Mouse (Mus musculus) small intestine, adult 2 months (tissue): ENCODE data around the gene Asrgl1. TPM values are rescaled to one million over a fixed set of nuclear protein-coding genes. Genes with fewer than 3 reads are reported as not detected.
"Not testable (repeated sequence)": the region's sequence is repeated elsewhere in the genome, so short reads cannot be mapped to it uniquely, and the experiment has no call there.

Experiments
- H3K27ac ChIP-seq: fragments of 200-500 bp; 2 replicates; pipeline ENCODE4 v1.5.1; 2012; ENCODE audit warnings: low read depth, low read length, control low read depth, inconsistent platforms; ENCODE audit not compliant: insufficient read depth
- H3K27me3 ChIP-seq: fragments of 200-500 bp; 2 replicates; pipeline ENCODE4 v1.6.1; 2012; ENCODE audit warnings: mild to moderate bottlenecking, moderate library complexity, low read length, inconsistent platforms; ENCODE audit not compliant: control insufficient read depth, insufficient read depth
- H3K36me3 ChIP-seq: fragments of 200-500 bp; 2 replicates; pipeline ENCODE4 v1.6.1; 2012; ENCODE audit warnings: mild to moderate bottlenecking, low read length, control low read depth, inconsistent platforms; ENCODE audit not compliant: control insufficient read depth, insufficient read depth
- H3K4me1 ChIP-seq: fragments of 200-500 bp; 2 replicates; pipeline ENCODE4 v1.6.1; 2012; ENCODE audit warnings: low read length, inconsistent platforms, mixed read lengths; ENCODE audit not compliant: control insufficient read depth, insufficient read depth, insufficient read length
- H3K4me3 ChIP-seq: fragments of 200-500 bp; 2 replicates; pipeline ENCODE4 v1.5.1; 2012; ENCODE audit warnings: low read depth, mild to moderate bottlenecking, control low read depth, inconsistent platforms, low read length, moderate library complexity
- CTCF ChIP-seq: fragments of 200-500 bp; IDR thresholded peaks from 2 replicates; pipeline ENCODE4 v1.5.1; 2012; ENCODE audit warnings: low read depth, mild to moderate bottlenecking, control low read depth, inconsistent platforms, low read length, moderate library complexity, mixed read lengths; ENCODE audit not compliant: insufficient replicate concordance, insufficient read length; ENCODE audit errors: extremely low read depth
- POLR2A ChIP-seq: fragments of 200-500 bp; IDR thresholded peaks from 2 replicates; pipeline ENCODE4 v1.6.1; 2012; ENCODE audit warnings: low read depth, mild to moderate bottlenecking, control low read depth, inconsistent platforms, low read length, moderate library complexity
- WGBS: fragments of 180-500 bp; shearing (Covaris S2); methylation state at CpG from one replicate; pipeline ENCODE4 v1.1.7; 2018; 5-methylcytosine and 5-hydroxymethylcytosine counted together
- polyA plus RNA-seq: library from polyadenylated mRNA; depleted of rRNA; stranded (reverse); fragments of >200 nt; gene quantifications from 2 replicates; pipeline ENCODE4 v1.2.3, GENCODE M21; 2012

The Asrgl1 gene
- polyA plus RNA-seq, 1 experiment: 0.41 TPM

DNA sequence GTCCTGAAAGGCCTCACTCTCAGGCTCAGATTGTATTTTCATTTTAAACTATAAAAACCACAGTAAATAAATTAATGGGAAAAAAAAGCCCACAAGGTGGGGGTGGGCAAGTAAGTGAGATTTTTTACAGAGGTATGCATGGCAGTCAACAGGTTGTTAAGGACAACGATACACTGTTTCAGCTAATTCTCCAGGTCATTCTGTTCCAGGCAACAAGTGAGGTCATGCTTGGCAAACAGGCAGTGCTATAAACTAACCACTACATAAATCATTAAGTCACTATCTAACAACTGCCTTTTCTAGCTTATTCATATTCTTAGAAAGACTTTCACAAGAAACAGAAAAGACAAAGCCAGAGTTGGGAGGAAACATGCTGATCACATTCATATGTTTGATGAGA lies 5.4 kb downstream of the Asrgl1 start:
- no peak overlapping the region for H3K4me3 ChIP-seq
- H3K27ac ChIP-seq: no peak overlapping the region
- no peak for TF ChIP-seq POLR2A
- TF ChIP-seq CTCF: no peak
- no peaks in the 10 kb centered on the region for H3K27me3 ChIP-seq
- H3K36me3 ChIP-seq: no peaks in the 10 kb centered on the region
- WGBS: 28% methylated on average over 1 of the region's 1 CpGs
- H3K4me1 ChIP-seq: peaks cover 3% of the 10 kb centered on the region; the same call in 1 of the 2 replicates

DNA sequence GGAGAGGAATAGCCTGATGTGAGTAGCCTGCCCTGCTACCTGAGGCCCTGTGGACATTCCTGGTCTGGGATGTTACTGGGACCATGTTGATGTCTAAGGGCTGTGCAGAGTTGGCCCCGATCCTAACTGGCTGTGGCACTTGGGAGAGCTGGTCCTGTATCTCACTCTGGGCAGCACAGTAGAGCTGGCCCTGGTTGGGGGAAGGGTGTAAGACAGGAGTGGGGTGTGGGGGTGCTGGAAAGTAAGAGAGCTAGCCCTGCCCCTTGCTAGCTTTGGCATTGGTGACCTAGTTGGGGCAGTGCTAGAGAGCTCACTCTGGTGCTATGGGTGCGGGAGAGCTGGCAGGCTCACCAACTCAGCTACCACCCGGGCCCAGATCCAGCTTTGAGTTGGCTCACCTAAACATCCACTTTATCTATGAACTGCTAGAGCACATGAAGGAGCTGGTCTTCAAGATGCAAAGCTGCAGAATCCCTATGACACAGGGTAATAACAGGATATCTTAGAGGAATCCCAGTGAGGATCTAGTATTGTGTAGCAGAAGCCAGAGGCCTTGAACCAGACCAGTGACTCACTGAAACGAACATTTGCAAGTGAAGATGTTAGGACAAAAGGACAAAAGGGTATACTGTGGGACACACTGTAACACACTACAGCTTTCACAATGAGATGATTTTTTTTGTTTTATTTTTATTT lies 6.8 kb downstream of the Asrgl1 start:
- no peak for TF ChIP-seq CTCF
- TF ChIP-seq POLR2A: no peak
- Histone ChIP-seq H3K4me3 (no peak overlapping the region), H3K27me3 (no peaks in the 10 kb centered on the region), H3K4me1 (no peaks in the 10 kb centered on the region), H3K36me3 (no peaks in the 10 kb centered on the region), H3K27ac (no peak overlapping the region)
- 89% methylated on average over 4 of the region's 4 CpGs for WGBS

DNA sequence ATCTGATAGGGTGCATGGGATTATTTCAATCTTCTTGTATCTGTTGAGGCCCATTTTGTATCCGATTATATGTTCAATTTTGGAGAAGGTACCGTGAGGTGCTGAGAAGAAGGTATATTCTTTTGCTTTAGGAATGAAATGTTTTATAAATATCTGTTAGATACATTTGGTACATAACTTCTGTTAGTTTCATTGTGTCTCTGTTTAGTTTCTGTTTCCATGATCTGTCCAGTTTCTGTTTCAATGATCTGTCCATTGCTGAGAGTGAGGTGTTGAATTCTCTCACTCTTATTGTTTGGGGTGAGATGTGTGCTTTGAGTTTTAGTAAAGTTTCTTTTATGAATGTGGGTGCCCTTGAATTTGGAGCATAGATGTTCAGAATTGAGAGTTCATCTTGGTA lies 11.4 kb downstream of the Asrgl1 start:
- not testable (repeated sequence) for H3K4me3 ChIP-seq, H3K27ac ChIP-seq, H3K27me3 ChIP-seq, H3K36me3 ChIP-seq, H3K4me1 ChIP-seq
- 94% methylated on average over 2 of the region's 2 CpGs for WGBS

DNA sequence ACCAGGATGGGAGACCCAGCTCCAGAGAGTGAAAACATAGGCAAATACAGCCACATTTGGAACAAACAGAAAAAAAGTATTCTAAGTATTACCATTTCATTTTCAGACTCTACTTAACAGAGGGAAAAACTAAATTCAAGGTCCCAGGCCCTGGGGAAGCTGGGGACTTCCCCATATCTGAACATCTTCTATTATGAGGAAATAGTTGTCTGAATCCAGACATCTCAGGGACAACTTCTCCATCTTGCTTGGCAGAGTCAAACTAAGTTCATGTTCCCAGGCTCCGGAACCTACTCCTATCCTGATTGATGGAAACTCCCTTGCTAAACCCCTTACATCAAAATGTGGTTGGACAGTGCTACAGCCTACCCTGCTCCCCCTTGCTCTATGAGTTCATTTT lies 13.0 kb downstream of the Asrgl1 start:
- Histone ChIP-seq H3K4me3 (no peak overlapping the region), H3K27me3 (no peaks in the 10 kb centered on the region), H3K4me1 (no peaks in the 10 kb centered on the region), H3K36me3 (no peaks in the 10 kb centered on the region), H3K27ac (no peak overlapping the region)
- WGBS: 93% methylated on average over 1 of the region's 1 CpGs
- TF ChIP-seq POLR2A (no peak), CTCF (no peak)

DNA sequence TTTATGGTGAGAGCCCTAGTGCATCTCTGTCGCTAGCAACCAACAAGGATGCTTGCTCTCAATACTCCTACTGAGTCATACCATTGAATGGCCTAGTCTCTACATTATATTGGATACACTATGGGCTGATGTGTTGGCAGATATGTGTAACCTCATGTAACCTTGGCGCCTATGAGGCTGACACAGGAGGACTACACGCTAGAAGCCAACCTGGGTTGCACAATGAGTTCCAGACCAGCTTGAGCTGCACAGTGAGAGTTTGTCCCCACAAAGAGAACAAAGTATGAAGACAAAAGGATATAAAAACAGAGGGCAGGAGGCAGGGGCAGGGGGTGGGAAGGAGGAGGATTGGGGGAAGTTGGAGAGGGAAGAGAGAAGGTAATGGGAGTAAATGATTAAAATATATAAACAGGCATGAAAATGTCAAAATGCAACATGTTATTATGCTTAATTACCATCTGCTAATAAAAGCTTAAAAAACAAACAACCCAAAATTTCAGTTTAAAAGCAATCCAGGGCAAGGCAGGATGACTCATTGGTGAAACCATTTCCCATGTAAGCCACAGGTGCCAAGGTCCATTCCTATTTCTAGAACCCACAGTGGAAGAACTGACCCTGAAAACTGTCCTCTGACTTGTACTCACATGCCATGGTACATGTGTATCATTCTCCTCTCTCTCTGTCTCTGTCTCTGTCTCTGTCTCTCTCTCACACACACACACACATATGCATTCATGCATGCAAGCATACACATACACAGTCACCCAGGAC lies 15.6 kb downstream of the Asrgl1 start:
- Histone ChIP-seq H3K27ac (no peak overlapping the region), H3K4me1 (no peaks in the 10 kb centered on the region), H3K4me3 (no peak overlapping the region), H3K27me3 (no peaks in the 10 kb centered on the region), H3K36me3 (peaks cover 1% of the 10 kb centered on the region; the same call in 1 of the 2 replicates)
- no peak for TF ChIP-seq CTCF
- no peak for TF ChIP-seq POLR2A
- WGBS: 93% methylated on average over 3 of the region's 3 CpGs

DNA sequence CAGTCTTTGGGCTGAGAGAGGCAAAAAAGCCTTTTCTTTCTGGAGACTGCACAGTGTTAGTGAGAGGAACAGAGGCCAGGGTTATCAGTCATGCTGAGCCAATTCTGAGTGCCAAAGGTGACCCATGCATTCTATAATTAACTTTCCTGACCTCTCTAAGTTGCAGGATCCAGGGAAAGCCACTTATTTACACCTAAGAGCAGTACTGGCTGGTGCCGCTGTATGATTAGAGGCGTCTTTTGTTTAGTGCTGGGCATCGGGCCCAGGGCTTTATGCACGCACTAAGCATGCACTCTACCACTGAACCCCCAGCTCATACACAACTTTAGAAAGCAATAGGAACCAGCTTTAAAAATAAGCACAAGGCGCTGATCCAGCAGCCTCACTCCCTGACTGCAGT lies 18.2 kb downstream of the Asrgl1 start:
- peaks cover 1% of the 10 kb centered on the region; the same call in 1 of the 2 replicates for H3K36me3 ChIP-seq
- 77% methylated on average over 5 of the region's 5 CpGs for WGBS
- H3K4me3 ChIP-seq: no peak overlapping the region
- no peaks in the 10 kb centered on the region for H3K27me3 ChIP-seq
- H3K27ac ChIP-seq: no peak overlapping the region
- TF ChIP-seq POLR2A: no peak
- no peak for TF ChIP-seq CTCF
- H3K4me1 ChIP-seq: no peaks in the 10 kb centered on the region

DNA sequence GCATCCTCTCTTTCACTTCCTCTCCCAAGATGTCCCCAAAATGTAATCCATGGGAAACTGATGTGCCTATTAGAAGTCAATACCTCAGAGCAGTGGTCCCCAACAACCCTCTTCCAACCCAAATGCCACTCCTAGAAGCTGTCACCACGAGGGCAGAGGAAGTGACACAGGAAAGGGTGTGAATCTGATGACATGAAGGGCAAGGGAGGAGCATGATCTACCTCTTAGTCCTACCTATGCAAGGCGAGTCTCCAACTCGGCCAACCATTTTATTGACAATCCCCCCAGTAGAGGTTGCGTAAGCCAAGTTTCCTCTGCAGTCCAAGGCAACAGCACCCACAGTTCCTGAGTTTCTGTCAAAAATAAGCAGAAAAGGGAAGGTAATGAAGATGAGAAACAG lies 19.2 kb downstream of the Asrgl1 start:
- TF ChIP-seq CTCF: no peak
- no peak for TF ChIP-seq POLR2A
- no peaks in the 10 kb centered on the region for H3K4me1 ChIP-seq
- no peak overlapping the region for H3K4me3 ChIP-seq
- 67% methylated on average over 4 of the region's 4 CpGs for WGBS
- H3K36me3 ChIP-seq: peaks cover 1% of the 10 kb centered on the region; the same call in 1 of the 2 replicates
- H3K27me3 ChIP-seq: no peaks in the 10 kb centered on the region
- no peak overlapping the region for H3K27ac ChIP-seq

DNA sequence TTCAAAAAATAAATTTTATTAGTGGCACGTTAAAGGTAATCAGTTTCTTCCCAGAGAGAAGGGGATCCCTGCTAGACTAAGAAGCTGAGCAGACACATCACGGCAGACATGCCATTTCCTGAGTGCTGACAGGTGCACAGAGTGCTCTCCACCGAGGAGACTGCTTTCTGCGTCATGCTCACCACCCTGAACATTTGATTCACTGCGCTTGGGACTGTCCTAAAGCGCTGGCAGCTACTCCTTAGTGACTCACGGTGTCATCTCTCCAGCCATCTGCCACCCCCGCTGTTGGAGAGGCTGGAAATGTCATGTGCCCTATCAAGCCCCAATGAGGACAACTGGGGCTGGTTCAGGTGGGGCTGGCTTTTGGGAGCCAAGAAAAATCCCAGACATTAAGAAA lies 23.4 kb downstream of the Asrgl1 start:
- Histone ChIP-seq H3K36me3 (peaks cover 1% of the 10 kb centered on the region; the same call in 1 of the 2 replicates), H3K27me3 (no peaks in the 10 kb centered on the region), H3K4me3 (no peak overlapping the region), H3K4me1 (no peaks in the 10 kb centered on the region), H3K27ac (no peak overlapping the region)
- no peak for TF ChIP-seq CTCF
- TF ChIP-seq POLR2A: no peak
- 75% methylated on average over 8 of the region's 8 CpGs for WGBS
